Mouse (Mus musculus): Measurements from ENCODE around the gene Mstn. TPM values are rescaled to one million over a fixed set of nuclear protein-coding genes. Genes with fewer than 3 reads are reported as not detected.

The Mstn gene
- polyA plus RNA-seq, 1 experiment from 2014 or later, result 4.3 TPM

DNA sequence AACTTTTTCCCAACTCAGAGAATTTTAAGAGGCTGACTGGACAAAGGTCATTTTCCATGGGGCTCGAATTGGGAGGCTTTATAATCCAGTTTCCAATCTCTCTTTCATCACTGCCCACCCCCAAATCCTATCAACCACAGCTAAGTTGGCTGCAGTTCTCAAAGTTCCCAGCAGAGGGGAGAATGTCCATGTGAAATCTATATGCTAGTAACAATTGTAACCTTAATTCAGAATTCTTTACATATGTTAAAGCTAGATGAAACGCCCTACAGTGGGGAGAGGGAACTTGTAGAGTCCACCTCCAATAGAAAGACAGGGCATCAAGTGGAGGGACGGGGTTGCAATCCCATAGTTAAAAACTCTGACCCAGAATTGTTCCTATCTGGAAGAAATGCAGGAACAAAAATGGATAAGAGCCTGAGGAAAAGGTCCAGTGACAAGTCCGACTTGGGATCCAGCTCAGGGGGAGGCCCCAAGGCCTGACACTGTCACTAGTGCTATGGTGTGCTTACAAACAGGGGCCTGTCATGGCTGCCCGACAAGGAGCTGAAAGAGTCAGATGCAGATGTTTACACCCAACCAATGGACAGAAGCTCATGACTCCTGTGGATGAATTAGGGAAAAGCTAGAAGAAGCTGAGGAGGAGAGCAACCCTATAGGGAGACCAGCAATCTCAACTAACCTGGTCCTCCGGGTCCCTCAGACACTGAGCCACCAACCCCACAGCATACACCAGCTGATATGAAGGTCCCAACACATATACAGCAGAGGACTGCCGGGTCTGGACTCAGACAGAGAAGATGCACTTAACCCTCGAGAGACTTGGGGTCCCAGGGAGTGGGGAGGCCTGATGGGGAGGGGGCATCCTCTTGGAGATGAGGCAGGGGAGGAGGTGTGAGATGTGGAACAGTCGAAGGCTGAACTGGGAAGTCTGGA lies 8.1 kb upstream of the Mstn start:
- 46% methylated on average over 9 of the region's 9 CpGs for WGBS
- DNase-seq (ENCODE audit: low spot score) (peak; percentile 83), ATAC-seq (replicated peaks; ENCODE audit: insufficient number of reproducible peaks, low FRiP score, low TSS enrichment, low read depth) (peak; percentile 72; the same call in 1 of the 2 replicates)
- H3K9ac ChIP-seq (replicated peaks; ENCODE audit: low read length), result no peak overlapping the region
- H3K27me3 ChIP-seq (ENCODE audit: control insufficient read depth, insufficient read depth, low read length), result no peaks in the 10 kb centered on the region
- no peak overlapping the region for H3K4me2 ChIP-seq (ENCODE audit: low read depth, low read length)
- H3K27ac ChIP-seq (replicated peaks; ENCODE audit: low read depth, low read length), result no peak overlapping the region
- H3K4me1 ChIP-seq (ENCODE audit: control insufficient read depth, insufficient read depth, low read length), result no peaks in the 10 kb centered on the region
- no peaks in the 10 kb centered on the region for H3K9me3 ChIP-seq (replicated peaks; ENCODE audit: control insufficient read depth, low read length)
- no peak overlapping the region for H3K4me3 ChIP-seq (ENCODE audit: low read depth, low read length)
- no peaks in the 10 kb centered on the region for H3K36me3 ChIP-seq (replicated peaks; ENCODE audit: control insufficient read depth, insufficient read depth, low read depth, low read length)

GRCm38 (mm10) chr1:53059106-53059505 lies 2.3 kb upstream of the Mstn start:
- DNase-seq (ENCODE audit: low spot score) (no peak), ATAC-seq (replicated peaks; ENCODE audit: insufficient number of reproducible peaks, low FRiP score, low TSS enrichment, low read depth) (no peak)
- H3K27me3 ChIP-seq (ENCODE audit: control insufficient read depth, insufficient read depth, low read length), result no peaks in the 10 kb centered on the region
- H3K9ac ChIP-seq (replicated peaks; ENCODE audit: low read length), result no peak overlapping the region
- no peak overlapping the region for H3K4me3 ChIP-seq (ENCODE audit: low read depth, low read length)
- H3K27ac ChIP-seq (replicated peaks; ENCODE audit: low read depth, low read length), result no peak overlapping the region
- no peaks in the 10 kb centered on the region for H3K4me1 ChIP-seq (ENCODE audit: control insufficient read depth, insufficient read depth, low read length)
- 57% methylated on average over 5 of the region's 5 CpGs for WGBS
- no peak overlapping the region for H3K4me2 ChIP-seq (ENCODE audit: low read depth, low read length)
- no peaks in the 10 kb centered on the region for H3K36me3 ChIP-seq (replicated peaks; ENCODE audit: control insufficient read depth, insufficient read depth, low read depth, low read length)
- no peaks in the 10 kb centered on the region for H3K9me3 ChIP-seq (replicated peaks; ENCODE audit: control insufficient read depth, low read length)

DNA sequence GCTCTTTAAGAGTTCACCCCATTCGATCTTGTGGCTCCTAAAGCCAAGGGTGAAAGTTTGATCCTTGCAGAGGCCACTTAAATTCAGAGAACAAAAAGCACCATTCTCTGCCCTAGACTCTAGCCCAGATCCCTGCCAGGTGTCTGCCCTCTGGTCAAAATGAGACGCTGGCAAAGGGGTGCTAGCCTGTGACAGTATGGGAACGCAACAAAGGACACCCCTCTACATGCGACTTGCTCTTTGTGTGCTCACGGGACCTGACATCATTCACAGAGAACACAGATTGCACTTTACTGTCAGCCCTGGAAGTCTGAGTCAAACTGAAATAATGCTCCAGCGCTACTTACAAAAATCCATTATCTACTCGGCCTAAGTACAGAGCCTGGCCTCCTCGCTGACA lies 941 bp upstream of the Mstn start:
- no peaks in the 10 kb centered on the region for H3K9me3 ChIP-seq (replicated peaks; ENCODE audit: control insufficient read depth, low read length)
- no peak overlapping the region for H3K4me2 ChIP-seq (ENCODE audit: low read depth, low read length)
- H3K27ac ChIP-seq (replicated peaks; ENCODE audit: low read depth, low read length), result no peak overlapping the region
- no peak overlapping the region for H3K9ac ChIP-seq (replicated peaks; ENCODE audit: low read length)
- WGBS, result 19% methylated on average over 8 of the region's 8 CpGs
- H3K4me3 ChIP-seq (ENCODE audit: low read depth, low read length), result no peak overlapping the region
- H3K36me3 ChIP-seq (replicated peaks; ENCODE audit: control insufficient read depth, insufficient read depth, low read depth, low read length), result no peaks in the 10 kb centered on the region
- H3K27me3 ChIP-seq (ENCODE audit: control insufficient read depth, insufficient read depth, low read length), result no peaks in the 10 kb centered on the region
- no peak for DNase-seq (ENCODE audit: low spot score)
- no peaks in the 10 kb centered on the region for H3K4me1 ChIP-seq (ENCODE audit: control insufficient read depth, insufficient read depth, low read length)
- no peak for ATAC-seq (replicated peaks; ENCODE audit: insufficient number of reproducible peaks, low FRiP score, low TSS enrichment, low read depth)

DNA sequence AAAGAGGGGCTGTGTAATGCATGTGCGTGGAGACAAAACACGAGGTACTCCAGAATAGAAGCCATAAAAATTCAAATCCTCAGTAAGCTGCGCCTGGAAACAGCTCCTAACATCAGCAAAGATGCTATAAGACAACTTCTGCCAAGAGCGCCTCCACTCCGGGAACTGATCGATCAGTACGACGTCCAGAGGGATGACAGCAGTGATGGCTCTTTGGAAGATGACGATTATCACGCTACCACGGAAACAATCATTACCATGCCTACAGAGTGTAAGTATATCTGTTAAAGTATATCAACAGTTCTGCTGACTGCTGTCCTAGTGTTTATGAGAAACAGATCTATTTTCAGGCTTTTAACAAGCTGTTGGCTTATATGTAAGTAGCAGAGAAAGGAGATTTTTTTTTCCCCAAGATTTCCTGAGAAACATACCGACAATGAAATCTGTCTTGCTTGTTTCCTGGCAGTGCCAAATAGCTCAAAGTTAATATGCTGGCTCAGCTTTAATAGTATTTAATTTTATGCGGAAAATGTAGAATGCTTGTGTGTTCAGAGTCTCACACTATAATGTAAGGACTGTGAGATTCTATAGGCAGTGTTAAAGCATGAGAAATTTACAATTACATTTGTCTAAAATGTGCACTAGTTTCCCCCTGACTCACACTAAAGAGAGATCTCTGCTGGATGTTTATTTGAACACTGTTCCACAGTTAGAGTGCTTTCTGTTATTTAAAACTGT lies 600 bp downstream of the Mstn start:
- 53% methylated on average over 13 of the region's 13 CpGs for WGBS
- Histone ChIP-seq H3K4me1 (ENCODE audit: control insufficient read depth, insufficient read depth, low read length) (no peaks in the 10 kb centered on the region), H3K9me3 (replicated peaks; ENCODE audit: control insufficient read depth, low read length) (no peaks in the 10 kb centered on the region), H3K27me3 (ENCODE audit: control insufficient read depth, insufficient read depth, low read length) (no peaks in the 10 kb centered on the region), H3K27ac (replicated peaks; ENCODE audit: low read depth, low read length) (no peak overlapping the region), H3K36me3 (replicated peaks; ENCODE audit: control insufficient read depth, insufficient read depth, low read depth, low read length) (no peaks in the 10 kb centered on the region), H3K9ac (replicated peaks; ENCODE audit: low read length) (no peak overlapping the region), H3K4me3 (ENCODE audit: low read depth, low read length) (no peak overlapping the region), H3K4me2 (ENCODE audit: low read depth, low read length) (no peak overlapping the region)
- DNase-seq (ENCODE audit: low spot score) (no peak), ATAC-seq (replicated peaks; ENCODE audit: insufficient number of reproducible peaks, low FRiP score, low TSS enrichment, low read depth) (no peak)

GRCm38 (mm10) chr1:53063921-53064320 lies 2.5 kb downstream of the Mstn start:
- H3K27me3 ChIP-seq (ENCODE audit: control insufficient read depth, insufficient read depth, low read length), result no peaks in the 10 kb centered on the region
- WGBS, result 74% methylated on average over 4 of the region's 4 CpGs
- H3K4me3 ChIP-seq (ENCODE audit: low read depth, low read length), result no peak overlapping the region
- no peak overlapping the region for H3K27ac ChIP-seq (replicated peaks; ENCODE audit: low read depth, low read length)
- no peak for ATAC-seq (replicated peaks; ENCODE audit: insufficient number of reproducible peaks, low FRiP score, low TSS enrichment, low read depth)
- no peaks in the 10 kb centered on the region for H3K36me3 ChIP-seq (replicated peaks; ENCODE audit: control insufficient read depth, insufficient read depth, low read depth, low read length)
- no peak overlapping the region for H3K4me2 ChIP-seq (ENCODE audit: low read depth, low read length)
- no peaks in the 10 kb centered on the region for H3K9me3 ChIP-seq (replicated peaks; ENCODE audit: control insufficient read depth, low read length)
- no peak overlapping the region for H3K9ac ChIP-seq (replicated peaks; ENCODE audit: low read length)
- H3K4me1 ChIP-seq (ENCODE audit: control insufficient read depth, insufficient read depth, low read length), result no peaks in the 10 kb centered on the region
- DNase-seq (ENCODE audit: low spot score), result no peak

GRCm38 (mm10) chr1:53069726-53070514 lies 8.5 kb downstream of the Mstn start:
- H3K27me3 ChIP-seq (ENCODE audit: control insufficient read depth, insufficient read depth, low read length), result no peaks in the 10 kb centered on the region
- H3K36me3 ChIP-seq (replicated peaks; ENCODE audit: control insufficient read depth, insufficient read depth, low read depth, low read length), result no peaks in the 10 kb centered on the region
- DNase-seq (ENCODE audit: low spot score) (no peak), ATAC-seq (replicated peaks; ENCODE audit: insufficient number of reproducible peaks, low FRiP score, low TSS enrichment, low read depth) (no peak)
- H3K9ac ChIP-seq (replicated peaks; ENCODE audit: low read length), result no peak overlapping the region
- no peak overlapping the region for H3K4me3 ChIP-seq (ENCODE audit: low read depth, low read length)
- H3K27ac ChIP-seq (replicated peaks; ENCODE audit: low read depth, low read length), result no peak overlapping the region
- H3K4me1 ChIP-seq (ENCODE audit: control insufficient read depth, insufficient read depth, low read length), result no peaks in the 10 kb centered on the region
- 85% methylated on average over 5 of the region's 5 CpGs for WGBS
- no peaks in the 10 kb centered on the region for H3K9me3 ChIP-seq (replicated peaks; ENCODE audit: control insufficient read depth, low read length)
- no peak overlapping the region for H3K4me2 ChIP-seq (ENCODE audit: low read depth, low read length)

- Histone ChIP-seq H3K4me3 (ENCODE audit: low read depth, low read length) (no peak overlapping the region), H3K9ac (replicated peaks; ENCODE audit: low read length) (no peak overlapping the region), H3K4me2 (ENCODE audit: low read depth, low read length) (no peak overlapping the region), H3K36me3 (replicated peaks; ENCODE audit: control insufficient read depth, insufficient read depth, low read depth, low read length) (no peaks in the 10 kb centered on the region), H3K27me3 (ENCODE audit: control insufficient read depth, insufficient read depth, low read length) (no peaks in the 10 kb centered on the region), H3K27ac (replicated peaks; ENCODE audit: low read depth, low read length) (no peak overlapping the region), H3K4me1 (ENCODE audit: control insufficient read depth, insufficient read depth, low read length) (no peaks in the 10 kb centered on the region), H3K9me3 (replicated peaks; ENCODE audit: control insufficient read depth, low read length) (no peaks in the 10 kb centered on the region)
- DNase-seq (ENCODE audit: low spot score) (no peak), ATAC-seq (replicated peaks; ENCODE audit: insufficient number of reproducible peaks, low FRiP score, low TSS enrichment, low read depth) (no peak)
- whole genome bisulfite sequencing, result 92% methylated on average over 1 of the region's 1 CpGs
These were observed 9.3 kb downstream of the Mstn start for GRCm38 (mm10) chr1:53070664-53071175.
